Mouse (Mus musculus): ENCODE results near the gene Opa3. TPM values are rescaled to one million over a fixed set of nuclear protein-coding genes. Genes with fewer than 3 reads are reported as not detected.

Opa3 gene
- total and polyA plus RNA-seq, 3 experiments = 9.4 to 21.2 (median 11.9) TPM

DNA sequence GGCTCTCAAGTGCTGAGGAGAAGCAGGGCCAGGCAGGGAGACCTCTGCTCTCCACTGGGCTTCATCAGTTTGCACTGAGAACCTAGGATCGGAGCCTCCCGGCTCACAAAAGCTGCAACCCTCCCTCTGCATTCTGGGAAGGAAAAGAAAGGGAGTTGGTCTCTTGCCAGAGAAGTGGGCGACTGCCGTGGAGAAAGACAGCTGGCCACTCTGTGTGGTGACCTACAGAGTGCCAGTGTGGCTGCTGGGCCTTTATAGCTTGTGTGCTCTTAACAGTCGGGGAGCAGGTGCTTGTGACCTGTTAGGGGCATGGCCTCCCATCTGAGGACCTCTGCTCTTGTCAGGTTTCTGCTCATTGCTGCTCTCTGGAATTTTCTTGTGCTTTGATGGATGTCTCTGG, 15.7 kb downstream of the Opa3 start:
- peaks cover 14 to 41% of the 10 kb centered on the region in 2 experiments for H3K4me1 ChIP-seq (ENCODE audit: control insufficient read depth in 1 of 2, insufficient read depth in 2 of 2)

DNA sequence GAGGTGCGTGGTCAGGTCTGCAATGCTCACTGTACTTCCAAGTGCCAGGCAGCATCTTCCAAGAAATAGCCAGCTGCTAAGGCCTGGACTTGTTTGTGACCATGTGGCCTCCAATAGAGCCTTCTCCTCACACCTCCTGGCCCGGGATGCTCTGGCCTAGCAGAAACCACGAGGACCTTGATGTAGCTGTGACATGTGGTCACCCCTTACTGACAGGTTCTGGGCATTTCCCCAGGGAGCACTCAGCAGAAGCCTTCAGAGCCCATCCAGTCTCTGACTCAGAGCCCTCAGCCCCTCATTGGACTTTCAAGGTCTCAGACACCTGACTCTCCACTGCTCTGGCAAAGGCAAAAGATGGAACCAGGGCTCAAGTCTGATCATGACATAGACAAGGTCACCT, 16.9 kb downstream of the Opa3 start:
- Histone ChIP-seq H3K9me3 (replicated peaks; ENCODE audit: low read length) (no peaks in the 10 kb centered on the region), H3K79me2 (replicated peaks; ENCODE audit: control insufficient read depth, extremely low read depth, insufficient read depth, poor library complexity, severe bottlenecking) (no peaks in the 10 kb centered on the region; the same call in 1 of the 2 replicates), H3K9ac (ENCODE audit: insufficient read depth, low read depth) (no peak overlapping the region), H3K27ac (ENCODE audit: insufficient read depth, low read depth) (no peak overlapping the region), H3K4me3 (replicated peaks in 1 of 3; ENCODE audit: low read depth in 2 of 3, low read length in 2 of 3, poor library complexity in 1 of 3) (no peak overlapping the region), H3K4me2 (ENCODE audit: insufficient read depth, low read depth, poor library complexity, severe bottlenecking) (no peak overlapping the region), H3K36me3 (replicated peaks in 1 of 2; ENCODE audit: control insufficient read depth in 1 of 2, insufficient read depth in 1 of 2, low read length in 1 of 2) (peaks cover 13 to 58% of the 10 kb centered on the region in 2 experiments), H3K27me3 (replicated peaks) (no peaks in the 10 kb centered on the region), H3K4me1 (ENCODE audit: control insufficient read depth in 1 of 2, insufficient read depth in 2 of 2) (peaks cover 14 to 29% of the 10 kb centered on the region in 2 experiments)
- dilution Hi-C loops (cut with MboI; ENCODE audit: extremely low pct_ligation_motif_present, extremely low pct_unique_long_range_greater_than_20kb, low sequenced_read_pairs) = no loop called here
- no peak for DNase-seq (ENCODE audit: extremely low read depth)
- in situ Hi-C loops (cut with MboI; ENCODE audit: low pct_ligation_motif_present, low pct_unique_long_range_greater_than_20kb, low sequenced_read_pairs) = no loop called here
- TF ChIP-seq ZMIZ1 (IDR thresholded peaks at IDR 0.05; ENCODE audit: low read depth, low read length) = no peak
- TF ChIP-seq SIN3A (IDR thresholded peaks at IDR 0.05; ENCODE audit: low read length) = no peak
- no peak for TF ChIP-seq ZC3H11A (IDR thresholded peaks at IDR 0.05; ENCODE audit: low read depth, low read length)
- TF ChIP-seq TBP (conservative IDR thresholded peaks at IDR 0.05; ENCODE audit: low read depth, low read length) = no peak
- TF ChIP-seq RCOR1 (conservative IDR thresholded peaks at IDR 0.05; ENCODE audit: low read depth, low read length) = no peak
- no peak for TF ChIP-seq BHLHE40 (IDR thresholded peaks at IDR 0.05; ENCODE audit: low read depth, low read length)
- no peak for TF ChIP-seq SMC3 (IDR thresholded peaks at IDR 0.05; ENCODE audit: low read depth, low read length)
- TF ChIP-seq JUN (IDR thresholded peaks at IDR 0.05; ENCODE audit: insufficient read depth, low read depth, low read length) = no peak
- no peak for TF ChIP-seq PAX5 (IDR thresholded peaks at IDR 0.05; ENCODE audit: low read length)
- TF ChIP-seq KAT2A (IDR thresholded peaks at IDR 0.05; ENCODE audit: insufficient replicate concordance, low read length) = no peak
- no peak for TF ChIP-seq ELF1 (IDR thresholded peaks at IDR 0.05; ENCODE audit: low read depth, low read length)
- TF ChIP-seq TCF12 (IDR thresholded peaks at IDR 0.05; ENCODE audit: low read depth, low read length) = no peak
- no peak for TF ChIP-seq ZNF384 (IDR thresholded peaks at IDR 0.05; ENCODE audit: low read depth, low read length)
- TF ChIP-seq POLR2A (IDR thresholded peaks at IDR 0.05; ENCODE audit: low read depth, low read length) = no peak
- TF ChIP-seq E2F4 (IDR thresholded peaks at IDR 0.05; ENCODE audit: insufficient replicate concordance, low read depth, low read length) = no peak
- no peak for TF ChIP-seq RAD21 (IDR thresholded peaks at IDR 0.05; ENCODE audit: low read depth, low read length)
- TF ChIP-seq UBTF (IDR thresholded peaks at IDR 0.05; ENCODE audit: low read depth, low read length) = no peak
- TF ChIP-seq EP300 (IDR thresholded peaks at IDR 0.05; ENCODE audit: low read length) = no peak

More for the DNA sequence above, 15.7 kb downstream of the Opa3 start:
- Histone ChIP-seq H3K4me3 (replicated peaks in 1 of 3; ENCODE audit: low read depth in 2 of 3, low read length in 2 of 3, poor library complexity in 1 of 3) (no peak overlapping the region), H3K9me3 (replicated peaks; ENCODE audit: low read length) (no peaks in the 10 kb centered on the region), H3K79me2 (replicated peaks; ENCODE audit: control insufficient read depth, extremely low read depth, insufficient read depth, poor library complexity, severe bottlenecking) (no peaks in the 10 kb centered on the region; the same call in 1 of the 2 replicates), H3K36me3 (replicated peaks in 1 of 2; ENCODE audit: control insufficient read depth in 1 of 2, insufficient read depth in 1 of 2, low read length in 1 of 2) (peaks cover 13 to 53% of the 10 kb centered on the region in 2 experiments), H3K4me2 (ENCODE audit: insufficient read depth, low read depth, poor library complexity, severe bottlenecking) (no peak overlapping the region), H3K9ac (ENCODE audit: insufficient read depth, low read depth) (no peak overlapping the region), H3K27ac (ENCODE audit: insufficient read depth, low read depth) (no peak overlapping the region), H3K27me3 (replicated peaks) (no peaks in the 10 kb centered on the region)
- no peak for DNase-seq (ENCODE audit: extremely low read depth)
- no peak for TF ChIP-seq GABPA (IDR thresholded peaks at IDR 0.05; ENCODE audit: insufficient replicate concordance, low read depth, low read length)
- no peak for TF ChIP-seq IRF4 (IDR thresholded peaks at IDR 0.05; ENCODE audit: low read depth, low read length)
- TF ChIP-seq POLR2A (IDR thresholded peaks at IDR 0.05; ENCODE audit: low read depth, low read length) = no peak
- TF ChIP-seq CTCF (conservative IDR thresholded peaks at IDR 0.05 in 1 of 2, IDR thresholded peaks at IDR 0.05 in 1 of 2; ENCODE audit: low read depth in 2 of 2, low read length in 2 of 2) = no peak
- no peak for TF ChIP-seq KAT2A (IDR thresholded peaks at IDR 0.05; ENCODE audit: insufficient replicate concordance, low read length)
- no peak for TF ChIP-seq SIN3A (IDR thresholded peaks at IDR 0.05; ENCODE audit: low read length)
- no peak for TF ChIP-seq TBP (conservative IDR thresholded peaks at IDR 0.05; ENCODE audit: low read depth, low read length)
- TF ChIP-seq MYC (IDR thresholded peaks at IDR 0.05; ENCODE audit: low read depth, low read length) = no peak
- TF ChIP-seq HCFC1 (IDR thresholded peaks at IDR 0.05; ENCODE audit: low read depth, low read length) = no peak
- TF ChIP-seq ELF1 (IDR thresholded peaks at IDR 0.05; ENCODE audit: low read depth, low read length) = no peak
- no peak for TF ChIP-seq ZKSCAN1 (IDR thresholded peaks at IDR 0.05; ENCODE audit: borderline replicate concordance, low read depth, low read length)
- in situ Hi-C loops (cut with MboI; ENCODE audit: low pct_ligation_motif_present, low pct_unique_long_range_greater_than_20kb, low sequenced_read_pairs) = no loop called here
- dilution Hi-C loops (cut with MboI; ENCODE audit: extremely low pct_ligation_motif_present, extremely low pct_unique_long_range_greater_than_20kb, low sequenced_read_pairs) = no loop called here
